Mouse (Mus musculus) stomach, embryonic 16.5 days (tissue): Measurements from ENCODE around the gene Efna2. TPM values are rescaled to one million over a fixed set of nuclear protein-coding genes. Genes with fewer than 3 reads are reported as not detected.

ENCODE experiments used
- ATAC-seq: fragments of 200-750 bp; cut with Nextera tagmentation; 2 replicates; pipeline ENCODE4 v1.8.0; 2017; ENCODE audit warnings: moderate number of reproducible peaks, moderate TSS enrichment; ENCODE audit not compliant: insufficient read depth, low FRiP score
- H3K27ac ChIP-seq: fragments of 300-500 bp; sonication (generic); 2 replicates; pipeline ENCODE4 v1.5.1; 2014; ENCODE audit warnings: low read length
- H3K27me3 ChIP-seq: fragments of 300-500 bp; sonication (generic); 2 replicates; pipeline ENCODE4 v1.6.1; 2014; ENCODE audit warnings: low read length, control low read depth, mixed read lengths; ENCODE audit not compliant: control insufficient read depth, insufficient read depth
- H3K36me3 ChIP-seq: fragments of 300-500 bp; sonication (generic); 2 replicates; pipeline ENCODE4 v1.6.1; 2014; ENCODE audit warnings: low read length; ENCODE audit not compliant: control insufficient read depth, insufficient read depth
- H3K4me1 ChIP-seq: fragments of 300-500 bp; sonication (generic); 2 replicates; pipeline ENCODE4 v1.6.1; 2014; ENCODE audit warnings: low read length, control low read depth, mixed read lengths; ENCODE audit not compliant: control insufficient read depth, insufficient read depth
- H3K4me2 ChIP-seq: fragments of 300-500 bp; sonication (generic); 2 replicates; pipeline ENCODE4 v1.6.1; 2014; ENCODE audit warnings: low read depth, low read length, mixed read lengths
- H3K4me3 ChIP-seq: fragments of 300-500 bp; sonication (generic); replicated peaks from 2 replicates; pipeline ENCODE4 v1.5.1; 2014; ENCODE audit warnings: mild to moderate bottlenecking, low read length
- H3K9ac ChIP-seq: fragments of 300-500 bp; sonication (generic); 2 replicates; pipeline ENCODE4 v1.6.1; 2014; ENCODE audit warnings: low read length
- H3K9me3 ChIP-seq: fragments of 300-500 bp; sonication (generic); replicated peaks from 2 replicates; pipeline ENCODE4 v1.6.1; 2016; ENCODE audit warnings: low read length, control low read depth; ENCODE audit not compliant: control insufficient read depth
- WGBS: fragments of 180-500 bp; shearing (Covaris S2); extraction: QIAGEN DNeasy Blood & Tissue Kit; methylation state at CpG from one replicate; pipeline ENCODE4 v1.1.7; 2014; 5-methylcytosine and 5-hydroxymethylcytosine counted together
- polyA plus RNA-seq: library from polyadenylated mRNA; unstranded; fragments of >200 nt; fragmentation: Nextera tagmentation; extraction: Ambion mirVana; gene quantifications from 2 replicates; pipeline ENCODE4 v1.2.1, GENCODE M21; 2015

The Efna2 gene
- polyA plus RNA-seq, 1 experiment from 2014 or later, result 10.5 TPM

DNA sequence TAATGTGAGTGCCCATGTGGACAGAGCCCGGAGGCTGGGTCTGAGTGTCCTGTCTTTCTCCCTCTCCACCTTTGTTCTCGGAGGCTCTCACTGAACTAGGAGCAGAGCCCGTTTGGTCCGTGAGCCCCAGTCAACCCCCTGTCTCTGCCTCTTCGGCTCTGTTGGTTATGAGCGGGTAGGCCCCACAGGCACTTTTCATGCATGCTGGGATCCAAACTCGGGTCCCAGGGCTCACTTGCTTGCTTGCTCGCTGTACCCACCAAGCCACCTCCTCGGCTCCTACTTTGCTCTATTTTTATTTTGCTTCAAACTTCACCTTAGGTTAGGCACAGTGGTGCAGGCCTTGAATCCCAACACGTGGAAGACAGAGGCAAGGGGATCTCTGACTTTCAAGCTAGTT is 8.5 kb downstream of the Efna2 start:
- no peak overlapping the region for H3K4me2 ChIP-seq
- 90% methylated on average over 10 of the region's 10 CpGs for WGBS
- no peaks in the 10 kb centered on the region for H3K36me3 ChIP-seq
- no peaks in the 10 kb centered on the region for H3K9me3 ChIP-seq
- no peak overlapping the region for H3K9ac ChIP-seq
- H3K27ac ChIP-seq, result no peak overlapping the region
- H3K4me3 ChIP-seq, result no peak overlapping the region
- no peak for ATAC-seq
- H3K4me1 ChIP-seq, result peaks cover 3% of the 10 kb centered on the region; the same call in 1 of the 2 replicates
- peaks cover 25% of the 10 kb centered on the region for H3K27me3 ChIP-seq

GRCm38 (mm10) chr10:80188453-80189024 is 9.3 kb downstream of the Efna2 start:
- H3K4me3 ChIP-seq, result no peak overlapping the region
- H3K27ac ChIP-seq, result no peak overlapping the region
- H3K36me3 ChIP-seq, result no peaks in the 10 kb centered on the region
- H3K9me3 ChIP-seq, result no peaks in the 10 kb centered on the region
- peaks cover 3% of the 10 kb centered on the region; the same call in 1 of the 2 replicates for H3K4me1 ChIP-seq
- H3K27me3 ChIP-seq, result peaks cover 25% of the 10 kb centered on the region
- ATAC-seq, result no peak
- 81% methylated on average over 15 of the region's 15 CpGs for WGBS
- no peak overlapping the region for H3K4me2 ChIP-seq
- H3K9ac ChIP-seq, result no peak overlapping the region

DNA sequence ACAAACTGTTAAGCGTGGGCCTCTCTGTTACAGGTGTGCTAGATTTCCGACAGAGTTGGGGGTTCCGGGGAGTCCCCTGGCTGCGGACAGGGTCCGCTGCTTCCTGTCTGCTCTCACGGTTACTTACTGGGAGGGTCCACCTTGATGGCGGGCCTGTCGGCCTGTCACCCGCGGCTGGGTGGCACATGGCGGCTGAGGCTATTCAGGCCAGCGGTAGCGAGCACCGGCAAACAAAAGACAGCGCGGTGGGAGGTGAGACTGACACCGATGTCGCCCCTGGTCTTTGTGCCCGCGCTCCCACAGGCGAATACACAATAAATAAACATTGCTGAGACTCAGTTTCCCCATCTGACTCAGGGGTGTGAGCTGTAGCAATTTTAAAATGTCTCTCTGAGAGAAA is 10.7 kb downstream of the Efna2 start:
- H3K27me3 ChIP-seq, result peaks cover 25% of the 10 kb centered on the region
- H3K27ac ChIP-seq, result no peak overlapping the region
- no peak for ATAC-seq
- peak overlapping the region; percentile 36 for H3K4me3 ChIP-seq
- peak overlapping the region; percentile 65 for H3K4me2 ChIP-seq
- H3K9me3 ChIP-seq, result no peaks in the 10 kb centered on the region
- no peaks in the 10 kb centered on the region for H3K36me3 ChIP-seq
- H3K4me1 ChIP-seq, result peaks cover 3% of the 10 kb centered on the region; the same call in 1 of the 2 replicates
- 20% methylated on average over 21 of the region's 21 CpGs for WGBS
- peak overlapping the region; percentile 62 for H3K9ac ChIP-seq

DNA sequence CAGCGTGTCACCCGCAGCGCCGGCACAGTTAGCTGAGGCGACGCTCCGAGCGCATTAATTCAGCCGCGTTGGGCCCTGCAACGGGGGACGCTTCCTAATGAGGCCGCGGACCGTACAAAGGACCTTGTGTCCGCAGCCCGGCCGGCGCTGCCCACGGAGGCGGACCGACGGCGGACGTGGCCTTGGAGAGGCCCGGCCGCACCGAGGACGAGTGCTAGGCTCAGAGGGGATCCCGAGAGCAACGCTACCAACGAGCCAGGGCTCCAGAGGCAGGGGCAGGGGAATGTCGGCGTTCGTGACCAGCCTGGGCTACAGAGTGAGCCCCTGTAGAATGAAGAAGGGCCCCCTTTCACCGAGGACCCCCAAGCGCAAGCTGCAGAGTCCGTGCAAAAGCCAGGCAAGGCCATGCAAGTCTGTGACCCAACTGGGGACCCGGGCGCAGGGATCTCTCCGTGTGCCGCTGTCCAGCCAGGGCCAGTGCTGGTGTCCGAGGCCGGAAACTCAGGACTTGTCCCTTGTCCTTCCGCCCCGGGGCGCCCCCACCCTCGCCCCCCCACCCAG is 11.3 kb downstream of the Efna2 start:
- peaks cover 3% of the 10 kb centered on the region; the same call in 1 of the 2 replicates for H3K4me1 ChIP-seq
- WGBS, result 1% methylated on average over 48 of the region's 48 CpGs
- H3K9me3 ChIP-seq, result no peaks in the 10 kb centered on the region
- ATAC-seq, result 0 out of 2 replicates have a peak, but pooled peaks have one; percentile 14
- H3K4me3 ChIP-seq, result peak overlapping the region; percentile 36
- peaks cover 25% of the 10 kb centered on the region for H3K27me3 ChIP-seq
- H3K36me3 ChIP-seq, result no peaks in the 10 kb centered on the region
- H3K27ac ChIP-seq, result no peak overlapping the region
- peak overlapping the region; percentile 65 for H3K4me2 ChIP-seq
- H3K9ac ChIP-seq, result peak overlapping the region; percentile 62

GRCm38 (mm10) chr10:80193976-80194375 is 14.7 kb downstream of the Efna2 start:
- no peak for ATAC-seq
- peaks cover 3% of the 10 kb centered on the region; the same call in 1 of the 2 replicates for H3K4me1 ChIP-seq
- 77% methylated on average over 6 of the region's 6 CpGs for WGBS

DNA sequence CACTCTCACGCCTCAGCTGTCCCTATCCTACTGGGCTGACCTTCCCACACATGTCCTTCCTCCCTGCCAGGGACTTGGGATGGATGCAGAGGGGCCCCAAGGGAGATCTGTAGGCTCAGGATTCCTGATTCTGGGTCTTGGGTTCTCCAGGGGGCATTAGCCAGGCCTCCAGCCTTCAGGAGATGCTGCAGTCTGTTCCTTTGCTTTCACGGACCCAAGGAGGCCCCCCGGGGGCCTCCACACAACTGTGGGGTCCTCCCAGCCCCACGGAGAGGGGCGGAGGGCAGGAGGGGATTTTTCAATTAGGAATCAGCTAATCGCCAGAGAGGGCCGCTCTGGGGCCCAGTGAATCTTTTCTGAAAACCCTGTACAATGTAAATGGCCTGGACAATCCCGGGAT is 15.2 kb downstream of the Efna2 start:
- 56% methylated on average over 8 of the region's 8 CpGs for WGBS
- Histone ChIP-seq H3K27me3 (peaks cover 21% of the 10 kb centered on the region), H3K9me3 (no peaks in the 10 kb centered on the region), H3K4me2 (no peak overlapping the region), H3K4me3 (no peak overlapping the region), H3K9ac (no peak overlapping the region; the same call in 1 of the 2 replicates), H3K4me1 (peaks cover 3% of the 10 kb centered on the region; the same call in 1 of the 2 replicates), H3K27ac (no peak overlapping the region), H3K36me3 (no peaks in the 10 kb centered on the region)
- no peak for ATAC-seq

More at GRCm38 (mm10) chr10:80193976-80194375, 14.7 kb downstream of the Efna2 start:
- Histone ChIP-seq H3K4me3 (no peak overlapping the region), H3K9me3 (no peaks in the 10 kb centered on the region), H3K4me2 (no peak overlapping the region), H3K9ac (no peak overlapping the region; the same call in 1 of the 2 replicates), H3K27me3 (peaks cover 21% of the 10 kb centered on the region), H3K36me3 (no peaks in the 10 kb centered on the region), H3K27ac (no peak overlapping the region)

GRCm38 (mm10) chr10:80196167-80196566 is 16.9 kb downstream of the Efna2 start:
- 0 out of 2 replicates have a peak, but pooled peaks cover 5% of the 10 kb centered on the region for H3K27me3 ChIP-seq
- H3K36me3 ChIP-seq, result no peaks in the 10 kb centered on the region
- H3K27ac ChIP-seq, result no peak overlapping the region
- no peak overlapping the region for H3K4me2 ChIP-seq
- no peaks in the 10 kb centered on the region for H3K9me3 ChIP-seq
- no peak overlapping the region for H3K9ac ChIP-seq
- H3K4me3 ChIP-seq, result no peak overlapping the region
- peaks cover 3% of the 10 kb centered on the region; the same call in 1 of the 2 replicates for H3K4me1 ChIP-seq
- ATAC-seq, result no peak
- 97% methylated on average over 1 of the region's 1 CpGs for WGBS

- Histone ChIP-seq H3K4me1 (peaks cover 3% of the 10 kb centered on the region; the same call in 1 of the 2 replicates), H3K9me3 (no peaks in the 10 kb centered on the region), H3K36me3 (no peaks in the 10 kb centered on the region), H3K4me2 (no peak overlapping the region), H3K27me3 (0 out of 2 replicates have a peak, but pooled peaks cover 2% of the 10 kb centered on the region), H3K27ac (no peak overlapping the region), H3K9ac (no peak overlapping the region), H3K4me3 (no peak overlapping the region)
- ATAC-seq, result no peak
- WGBS, result 80% methylated on average over 33 of the region's 33 CpGs
Observed at GRCm38 (mm10) chr10:80196778-80197581, 17.7 kb downstream of the Efna2 start.
